Mouse (Mus musculus) heart, embryonic 10.5 days (tissue): Measurements from ENCODE around the gene Edrf1. TPM values are rescaled to one million over a fixed set of nuclear protein-coding genes. Genes with fewer than 3 reads are reported as not detected.

ENCODE experiments used
- DNase-seq: peaks from one replicate; pipeline ENCODE4 v3.0.0-alpha.2; 2017; ENCODE audit warnings: low spot score
- H3K27ac ChIP-seq: fragments of 300-500 bp; sonication (generic); 2 replicates; pipeline ENCODE4 v1.5.1; 2016; ENCODE audit warnings: mild to moderate bottlenecking
- H3K27me3 ChIP-seq: fragments of 300-500 bp; sonication (generic); 2 replicates; pipeline ENCODE4 v1.6.1; 2016; ENCODE audit warnings: mild to moderate bottlenecking; ENCODE audit not compliant: poor library complexity, insufficient read depth, severe bottlenecking
- H3K36me3 ChIP-seq: fragments of 300-500 bp; sonication (generic); 2 replicates; pipeline ENCODE4 v1.6.1; 2016; ENCODE audit warnings: mild to moderate bottlenecking, moderate library complexity
- H3K4me1 ChIP-seq: fragments of 300-500 bp; sonication (generic); 2 replicates; pipeline ENCODE4 v1.6.1; 2016; ENCODE audit warnings: mild to moderate bottlenecking
- H3K4me3 ChIP-seq: fragments of 300-500 bp; sonication (generic); 2 replicates; pipeline ENCODE4 v1.5.1; 2016; ENCODE audit warnings: mild to moderate bottlenecking, moderate library complexity
- H3K9me3 ChIP-seq: fragments of 300-500 bp; sonication (generic); 2 replicates; pipeline ENCODE4 v1.6.1; 2016; ENCODE audit warnings: mild to moderate bottlenecking, moderate library complexity
- WGBS: fragments of 180-500 bp; shearing (Covaris S2); methylation state at CpG from one replicate; pipeline ENCODE4 v1.1.7; 2016; 5-methylcytosine and 5-hydroxymethylcytosine counted together
- polyA plus RNA-seq: library from polyadenylated mRNA; unstranded; fragments of >200 nt; fragmentation: Nextera tagmentation; extraction: Ambion mirVana; gene quantifications from 2 replicates; pipeline ENCODE4 v1.2.1, GENCODE M21; 2016

The Edrf1 gene
- 15.4 and 15.5 TPM in 2 replicates for polyA plus RNA-seq

DNA sequence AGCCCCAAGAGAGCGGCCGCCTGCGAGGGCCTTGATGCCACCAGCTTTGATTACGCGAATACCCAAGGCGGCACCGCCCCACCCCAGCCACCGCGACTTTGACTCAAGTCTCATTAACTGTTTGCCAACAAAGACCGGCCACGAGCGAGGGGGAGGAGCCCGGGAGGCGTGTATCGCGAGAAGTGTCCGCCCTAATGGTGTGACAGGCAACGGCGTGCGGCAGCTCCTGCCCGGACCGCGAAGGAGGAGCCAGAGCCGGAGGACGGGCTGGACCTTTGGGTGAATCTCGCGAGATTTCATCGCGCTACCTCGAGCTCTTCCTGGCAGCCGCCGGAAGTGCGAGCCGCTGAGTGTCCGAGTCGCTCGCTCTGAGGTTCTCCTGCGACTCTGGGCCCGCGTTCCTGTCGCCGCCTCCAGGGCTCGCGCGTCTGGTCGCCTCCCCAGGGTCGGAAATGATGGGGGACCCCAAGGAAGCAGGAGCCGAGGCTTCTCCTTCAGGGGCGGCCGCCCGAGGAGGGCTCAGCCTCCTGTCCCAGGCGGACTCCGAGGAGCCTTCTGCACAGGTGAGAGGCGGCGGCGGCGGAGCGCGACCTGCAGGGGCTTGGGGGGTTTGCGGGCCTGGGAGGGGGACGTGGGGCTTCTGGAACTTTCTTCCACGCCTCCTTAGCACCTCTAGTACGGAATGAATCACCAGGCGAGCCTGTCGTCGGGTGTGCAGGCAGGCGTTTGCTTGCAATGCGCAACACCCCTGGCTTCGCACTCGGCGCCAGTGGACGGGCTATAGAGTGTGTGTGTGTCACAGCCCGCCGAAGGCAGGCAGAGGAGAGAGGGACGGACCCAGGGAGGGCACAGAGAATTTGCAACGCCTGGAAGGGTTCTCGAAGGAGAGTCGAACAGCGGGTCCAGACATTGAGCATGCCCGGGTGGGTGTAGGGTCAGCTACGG, at the start of gene Edrf1:
TSS of gene Edrf1 (plus strand) at position 183 of the 945 bp plus-strand sequence.
- Histone ChIP-seq H3K36me3 (peaks cover 31% of the 10 kb centered on the region), H3K4me3 (peak within 1 kb of the TSS; percentile 96), H3K27me3 (no peaks in the 10 kb centered on the region), H3K9me3 (no peaks in the 10 kb centered on the region), H3K27ac (peak within 1 kb of the TSS; percentile 95), H3K4me1 (peaks cover 3% of the 10 kb centered on the region; the same call in 1 of the 2 replicates)
- WGBS: under 1% methylated on average over 81 of the region's 81 CpGs
- DNase-seq: peak; percentile 100

DNA sequence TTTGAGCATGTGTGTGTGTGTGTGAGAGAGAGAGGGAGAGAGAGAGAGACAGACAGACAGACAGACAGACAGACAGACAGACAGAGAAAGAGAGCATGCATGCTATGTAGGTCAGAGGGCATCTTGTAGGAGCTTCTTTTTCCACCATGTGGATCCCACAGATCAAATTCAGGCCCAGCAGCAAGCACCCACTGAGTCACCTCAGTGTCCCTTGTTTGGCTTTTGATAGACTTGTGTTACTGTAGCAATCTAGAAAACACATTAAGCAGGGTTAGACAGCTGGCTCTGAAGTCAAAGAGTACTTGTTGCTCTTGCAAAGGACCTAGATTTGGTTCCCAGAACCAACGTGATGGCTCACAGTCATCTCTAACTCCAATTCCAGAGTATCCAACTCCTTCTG, 45.6 kb upstream of the Edrf1 start:
- Histone ChIP-seq H3K27ac (no peak overlapping the region), H3K4me1 (no peaks in the 10 kb centered on the region), H3K36me3 (no peaks in the 10 kb centered on the region), H3K27me3 (no peaks in the 10 kb centered on the region), H3K9me3 (no peaks in the 10 kb centered on the region), H3K4me3 (no peak overlapping the region)
- 67% methylated on average over 1 of the region's 1 CpGs for WGBS
- no peak for DNase-seq

DNA sequence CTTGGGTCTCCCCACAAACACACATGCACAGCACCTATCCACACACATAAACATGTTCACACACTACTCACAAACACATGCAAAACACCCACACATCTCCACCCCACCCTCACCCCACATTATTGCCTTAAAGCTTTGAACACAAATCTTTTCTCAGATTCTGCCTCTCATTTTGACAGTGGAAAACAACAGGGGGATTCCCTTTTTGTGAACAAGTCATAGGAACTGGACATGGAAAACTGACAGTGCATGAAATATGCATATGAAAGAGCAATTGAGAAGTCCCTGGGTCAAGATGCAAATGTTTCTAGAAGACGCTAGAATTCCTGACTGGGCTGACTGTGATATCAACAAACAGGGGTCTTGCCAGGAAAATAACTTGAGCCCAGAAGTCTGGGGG, 36.8 kb upstream of the Edrf1 start:
- no peak for DNase-seq
- H3K4me1 ChIP-seq: no peaks in the 10 kb centered on the region
- no peaks in the 10 kb centered on the region for H3K27me3 ChIP-seq
- WGBS: 65% methylated on average over 1 of the region's 1 CpGs
- H3K4me3 ChIP-seq: no peak overlapping the region
- no peaks in the 10 kb centered on the region for H3K9me3 ChIP-seq
- H3K36me3 ChIP-seq: no peaks in the 10 kb centered on the region
- H3K27ac ChIP-seq: no peak overlapping the region

DNA sequence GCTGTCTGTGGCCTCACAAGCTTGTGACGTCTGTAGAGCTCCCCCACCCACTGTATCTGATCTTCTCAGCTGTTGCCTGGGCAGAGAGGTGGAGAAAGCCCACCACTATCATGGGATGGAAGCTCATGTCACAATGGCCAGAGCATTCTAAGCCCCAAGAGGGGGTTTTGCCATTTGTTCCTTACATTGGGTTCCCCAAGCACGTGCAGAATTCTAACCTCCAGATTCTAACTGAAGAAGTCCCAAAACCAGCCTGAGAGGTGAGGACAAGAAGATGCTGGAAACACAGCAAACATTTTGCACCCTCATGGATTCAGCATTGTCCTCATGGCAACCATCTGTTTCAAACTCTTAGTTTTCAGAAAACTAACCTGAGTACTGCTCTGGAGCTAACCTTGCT, 35.3 kb upstream of the Edrf1 start, which contains the start of gene Tex36:
TSS of gene Tex36 (minus strand) at position 101 of the 400 bp plus-strand sequence.
- H3K36me3 ChIP-seq: no peaks in the 10 kb centered on the region
- WGBS: 61% methylated on average over 2 of the region's 2 CpGs
- DNase-seq: no peak
- no peaks in the 10 kb centered on the region for H3K27me3 ChIP-seq
- no peak within 1 kb of the TSS for H3K4me3 ChIP-seq
- H3K27ac ChIP-seq: no peak within 1 kb of the TSS
- no peaks in the 10 kb centered on the region for H3K4me1 ChIP-seq
- no peaks in the 10 kb centered on the region for H3K9me3 ChIP-seq

DNA sequence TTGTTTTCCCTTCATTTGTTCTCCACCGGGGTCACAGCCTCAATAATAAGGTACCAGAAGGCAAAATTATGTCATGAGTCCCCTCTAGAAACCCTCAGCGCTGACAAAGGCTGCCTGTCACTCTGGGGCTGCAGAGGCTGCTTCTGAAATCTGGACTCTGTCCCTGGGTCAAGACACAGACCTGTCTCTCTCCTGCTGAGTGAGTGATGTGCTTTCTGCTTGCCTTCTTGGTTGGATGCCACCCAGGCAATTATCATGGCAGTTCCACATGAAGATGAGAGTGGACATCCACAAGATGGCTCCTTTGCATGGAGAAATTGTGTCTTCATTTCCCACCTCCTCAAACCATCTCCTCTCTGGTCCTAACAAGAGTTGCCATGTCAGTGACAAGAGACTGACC, 34.2 kb upstream of the Edrf1 start:
- no peak overlapping the region for H3K4me3 ChIP-seq
- H3K27ac ChIP-seq: no peak overlapping the region
- peaks cover 3% of the 10 kb centered on the region; the same call in 1 of the 2 replicates for H3K27me3 ChIP-seq
- no peaks in the 10 kb centered on the region for H3K9me3 ChIP-seq
- no peaks in the 10 kb centered on the region for H3K4me1 ChIP-seq
- 72% methylated on average over 2 of the region's 2 CpGs for whole genome bisulfite sequencing
- DNase-seq: no peak
- H3K36me3 ChIP-seq: no peaks in the 10 kb centered on the region

DNA sequence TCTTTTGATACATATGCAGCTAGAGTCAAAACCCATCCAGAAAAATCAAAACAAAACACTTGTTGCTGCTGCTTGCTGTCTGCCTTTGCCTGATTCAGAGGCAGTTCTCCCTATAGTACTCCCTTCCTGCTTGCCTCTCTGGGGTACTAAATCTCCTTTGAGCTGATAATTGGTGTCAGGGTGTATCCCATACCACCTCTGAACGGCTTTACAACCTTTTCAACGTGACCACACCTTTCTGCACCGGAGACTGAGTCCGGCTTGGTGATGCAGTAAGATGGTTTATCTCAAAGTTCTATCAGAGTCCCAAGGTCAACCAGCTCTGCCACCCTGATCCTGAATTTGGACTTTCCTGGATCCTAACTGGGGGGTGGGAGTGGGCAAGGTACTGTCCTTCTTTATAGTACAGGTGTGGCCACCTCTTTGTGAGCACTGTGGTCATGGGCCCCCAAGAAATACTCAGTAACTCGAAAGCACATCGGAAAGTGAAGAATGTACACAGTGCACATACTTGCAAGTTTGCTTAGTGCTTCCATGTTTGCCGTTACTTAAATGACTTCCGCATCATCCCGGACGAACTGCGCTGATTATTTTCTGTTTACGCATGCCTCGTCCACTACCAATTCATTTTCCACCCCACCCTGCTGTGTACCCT, 32.8 kb upstream of the Edrf1 start:
- no peak overlapping the region for H3K4me3 ChIP-seq
- no peaks in the 10 kb centered on the region for H3K36me3 ChIP-seq
- H3K9me3 ChIP-seq: no peaks in the 10 kb centered on the region
- 77% methylated on average over 13 of the region's 13 CpGs for WGBS
- H3K27me3 ChIP-seq: peaks cover 3% of the 10 kb centered on the region; the same call in 1 of the 2 replicates
- DNase-seq: no peak
- no peak overlapping the region for H3K27ac ChIP-seq
- H3K4me1 ChIP-seq: no peaks in the 10 kb centered on the region

DNA sequence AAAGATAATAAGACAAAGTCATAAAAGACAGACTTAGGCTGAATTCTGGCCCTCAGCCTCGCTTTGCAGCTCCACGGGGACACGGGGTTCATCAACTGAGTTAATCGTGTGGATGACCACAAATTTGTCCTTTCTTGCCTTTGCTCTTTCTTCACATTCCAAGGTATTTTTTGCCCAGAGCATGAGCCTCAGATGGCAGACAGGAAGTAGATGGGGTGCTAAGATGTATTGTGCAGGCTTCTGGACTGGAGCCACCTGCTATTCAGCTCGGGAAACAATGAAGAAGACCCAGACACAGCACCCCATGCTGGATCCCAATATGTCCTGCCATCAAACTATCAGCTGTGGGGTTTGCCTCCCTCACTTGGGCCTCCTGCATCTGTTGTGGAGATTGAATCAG, 30.0 kb upstream of the Edrf1 start:
- Histone ChIP-seq H3K27me3 (peaks cover 3% of the 10 kb centered on the region; the same call in 1 of the 2 replicates), H3K4me3 (no peak overlapping the region), H3K4me1 (no peaks in the 10 kb centered on the region), H3K27ac (no peak overlapping the region), H3K9me3 (no peaks in the 10 kb centered on the region), H3K36me3 (no peaks in the 10 kb centered on the region)
- 85% methylated on average over 5 of the region's 5 CpGs for WGBS
- no peak for DNase-seq

DNA sequence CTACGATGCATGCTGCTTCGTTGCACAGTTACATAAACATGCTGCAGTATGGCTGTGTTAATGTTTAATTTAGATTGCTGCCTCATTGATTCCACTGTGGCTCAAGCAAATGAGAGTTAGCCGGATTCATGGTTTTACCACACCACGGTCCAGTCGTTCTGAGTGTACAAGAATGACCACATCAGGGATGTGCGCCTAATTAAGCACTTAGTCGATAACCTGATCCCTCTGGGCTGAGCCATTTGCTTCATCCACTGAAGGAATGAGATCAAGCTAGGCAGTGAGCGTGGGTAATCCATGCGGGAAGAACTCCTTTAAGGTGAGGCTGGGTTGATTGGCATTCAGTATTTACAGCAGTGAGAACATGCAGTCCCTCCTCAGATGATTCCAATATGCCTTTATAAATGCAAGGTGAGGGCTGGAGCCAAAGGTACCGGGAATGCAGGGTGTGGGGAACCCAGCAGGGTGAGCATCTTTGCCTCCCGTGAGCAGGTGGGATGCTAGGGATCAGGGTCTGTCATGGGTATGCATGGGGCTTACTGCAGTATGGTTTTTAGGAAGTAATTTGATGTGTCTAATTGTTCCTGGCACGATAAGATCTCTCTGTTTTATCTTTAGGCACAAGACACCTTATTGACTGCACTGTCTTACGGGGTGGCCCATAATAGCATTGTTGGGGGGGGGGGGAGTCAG, 29.3 kb upstream of the Edrf1 start:
- Histone ChIP-seq H3K27me3 (peaks cover 3% of the 10 kb centered on the region; the same call in 1 of the 2 replicates), H3K4me1 (no peaks in the 10 kb centered on the region), H3K9me3 (no peaks in the 10 kb centered on the region), H3K27ac (no peak overlapping the region), H3K4me3 (no peak overlapping the region), H3K36me3 (no peaks in the 10 kb centered on the region)
- DNase-seq: no peak
- 77% methylated on average over 13 of the region's 13 CpGs for WGBS

DNA sequence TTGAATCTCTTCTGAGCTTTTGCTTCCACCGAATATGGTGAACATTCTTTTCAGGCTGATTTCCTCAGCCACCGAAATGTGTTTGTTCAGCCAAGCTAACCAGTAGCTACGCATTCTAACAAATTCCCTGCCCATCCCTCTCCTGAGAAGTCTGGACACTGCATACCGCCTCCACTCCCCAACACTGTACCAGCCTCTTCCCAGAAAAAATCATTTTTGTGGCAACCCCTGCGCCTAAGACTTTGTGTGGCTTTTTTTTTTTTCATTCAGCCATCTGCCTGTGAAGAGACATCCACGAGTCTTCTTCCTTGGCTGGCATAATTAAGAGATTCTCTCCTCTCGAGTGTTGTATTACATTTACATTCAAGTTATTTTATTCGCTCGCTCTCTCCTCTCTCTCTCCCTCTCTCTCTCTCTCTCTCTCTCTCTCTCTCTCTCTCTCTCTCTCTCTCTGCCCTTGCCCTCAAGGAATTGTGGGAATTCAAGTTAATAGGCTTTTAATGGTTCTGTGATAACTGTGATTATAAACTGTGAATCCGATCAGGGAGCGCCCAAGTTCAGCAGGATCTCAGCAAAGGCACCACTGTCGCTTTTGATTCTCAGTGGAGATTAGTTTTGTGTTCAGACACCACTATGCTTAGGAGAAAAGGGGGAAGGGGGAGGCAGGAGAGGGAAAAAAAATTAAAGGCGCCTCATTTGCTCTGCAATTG, 28.6 kb upstream of the Edrf1 start:
- H3K9me3 ChIP-seq: no peaks in the 10 kb centered on the region
- peaks cover 3% of the 10 kb centered on the region; the same call in 1 of the 2 replicates for H3K27me3 ChIP-seq
- 76% methylated on average over 13 of the region's 13 CpGs for WGBS
- H3K4me3 ChIP-seq: no peak overlapping the region
- no peaks in the 10 kb centered on the region for H3K4me1 ChIP-seq
- DNase-seq: no peak
- no peaks in the 10 kb centered on the region for H3K36me3 ChIP-seq
- H3K27ac ChIP-seq: no peak overlapping the region

DNA sequence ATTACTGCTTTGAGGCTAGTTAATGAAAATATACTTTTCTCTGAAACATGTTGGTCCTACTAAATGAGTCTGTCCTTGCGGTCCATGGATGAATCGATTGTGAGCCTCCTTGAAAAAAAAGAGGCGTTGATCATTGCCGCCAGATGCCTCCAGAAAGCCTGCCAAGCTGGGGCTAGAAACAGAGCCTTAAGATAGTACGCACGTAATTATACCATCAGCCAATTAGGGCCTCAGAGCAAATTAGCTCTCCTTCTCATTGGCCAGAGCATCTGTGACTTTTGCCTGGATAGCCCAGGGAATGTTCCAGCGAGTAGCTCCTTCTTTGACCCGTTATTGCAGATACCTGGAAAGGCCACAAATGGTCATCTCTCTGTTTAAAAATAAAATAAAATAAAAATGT, 27.8 kb upstream of the Edrf1 start:
- Histone ChIP-seq H3K4me3 (no peak overlapping the region), H3K4me1 (no peaks in the 10 kb centered on the region), H3K36me3 (no peaks in the 10 kb centered on the region), H3K9me3 (no peaks in the 10 kb centered on the region), H3K27ac (no peak overlapping the region), H3K27me3 (peaks cover 3% of the 10 kb centered on the region; the same call in 1 of the 2 replicates)
- 72% methylated on average over 8 of the region's 8 CpGs for WGBS
- DNase-seq: no peak

DNA sequence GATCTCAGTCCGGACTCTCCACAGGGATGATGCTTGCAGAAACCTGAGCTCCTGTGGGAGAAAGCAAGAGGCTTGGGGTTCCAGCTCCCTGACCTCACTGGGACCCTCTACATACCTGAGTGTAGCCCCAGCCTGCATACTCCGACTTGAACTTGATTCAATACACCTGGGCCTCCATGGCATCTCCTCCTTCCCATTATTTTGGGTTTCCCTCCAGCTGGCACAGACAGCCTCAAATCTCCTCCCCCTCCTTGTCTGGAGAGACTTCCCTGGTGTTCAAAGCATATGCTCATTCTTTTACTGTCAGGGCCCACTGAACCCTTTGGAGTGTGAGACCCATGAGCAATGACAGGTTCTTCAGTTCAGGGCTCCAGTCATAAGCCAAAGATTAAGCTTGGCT, 24.4 kb upstream of the Edrf1 start:
- DNase-seq: no peak
- Histone ChIP-seq H3K36me3 (no peaks in the 10 kb centered on the region), H3K27ac (no peak overlapping the region), H3K4me1 (no peaks in the 10 kb centered on the region), H3K9me3 (no peaks in the 10 kb centered on the region), H3K27me3 (peaks cover 8% of the 10 kb centered on the region; the same call in 1 of the 2 replicates), H3K4me3 (no peak overlapping the region)
- WGBS: 80% methylated on average over 2 of the region's 2 CpGs

DNA sequence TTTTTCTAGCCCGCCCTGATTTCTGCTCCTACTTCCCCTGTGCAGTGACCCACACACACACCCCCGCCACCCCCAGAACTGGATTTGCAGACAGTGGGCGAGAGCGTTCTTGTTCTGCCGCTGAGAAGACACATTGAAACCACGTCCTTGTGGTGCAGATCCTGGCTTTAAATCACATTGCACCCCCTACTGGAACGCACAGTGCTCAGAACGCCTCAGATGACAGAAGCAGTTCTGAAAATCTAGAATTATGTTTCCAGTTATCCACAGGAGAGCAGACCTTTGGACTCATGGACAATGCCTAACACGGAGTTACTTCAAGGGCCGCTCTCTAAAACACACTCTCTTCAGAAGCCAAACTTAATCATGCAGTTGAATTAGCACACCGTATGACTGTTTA, 16.6 kb upstream of the Edrf1 start:
- Histone ChIP-seq H3K27ac (no peak overlapping the region), H3K4me1 (no peaks in the 10 kb centered on the region), H3K4me3 (no peak overlapping the region), H3K9me3 (no peaks in the 10 kb centered on the region), H3K27me3 (0 out of 2 replicates have a peak, but pooled peaks cover 3% of the 10 kb centered on the region), H3K36me3 (no peaks in the 10 kb centered on the region)
- 68% methylated on average over 11 of the region's 11 CpGs for WGBS
- DNase-seq: no peak
